Mouse (Mus musculus): ENCODE measurements around the gene Gm10273. TPM values are rescaled to one million over a fixed set of nuclear protein-coding genes. Genes with fewer than 3 reads are reported as not detected.
A peak's percentile ranks its signal among the peaks of the same experiment; 100 is the strongest.
"Not testable (repeated sequence)": the region's sequence is repeated elsewhere in the genome, so short reads cannot be mapped to it uniquely, and the experiment has no call there.

Gene Gm10273
- 3.5 and 4.5 TPM in 2 replicates for polyA plus RNA-seq (2014; fragmentation: Nextera tagmentation; extraction: Ambion mirVana)

DNA sequence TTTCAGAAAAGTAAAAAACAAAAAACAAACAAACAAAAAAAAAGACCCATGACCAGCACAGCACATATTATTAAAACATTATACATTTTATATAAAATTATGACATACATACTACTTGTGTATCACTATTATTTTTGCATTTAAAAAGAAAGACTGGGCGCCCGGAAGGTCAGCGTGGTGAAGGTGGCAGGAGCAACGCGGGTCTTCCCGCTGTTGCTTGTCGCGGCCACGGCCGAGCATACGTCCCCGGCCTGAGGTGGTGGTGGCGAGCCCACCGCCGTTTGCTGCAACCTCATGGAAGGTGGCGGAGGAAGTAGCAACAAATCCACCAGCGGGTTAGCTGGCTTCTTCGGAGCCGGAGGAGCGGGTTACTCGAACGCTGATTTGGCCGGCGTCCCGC is at the start of gene Gm10273:
TSS of gene Gm10273 (plus strand) at position 172 of the 400 bp plus-strand sequence.
- H3K36me3 ChIP-seq (ENCODE audit: control insufficient read depth, insufficient read depth, low read length); H3K27ac ChIP-seq (ENCODE audit: low read length); H3K9ac ChIP-seq (replicated peaks; ENCODE audit: low read depth, low read length); H3K4me1 ChIP-seq (ENCODE audit: control insufficient read depth, insufficient read depth, low read length); H3K9me3 ChIP-seq (ENCODE audit: control insufficient read depth, low read depth, low read length); H3K27me3 ChIP-seq (ENCODE audit: control insufficient read depth, insufficient read depth, low read length); ATAC-seq (ENCODE audit: insufficient number of reproducible peaks, insufficient read depth, low FRiP score, low read depth); H3K4me2 ChIP-seq (replicated peaks; ENCODE audit: low read depth, low read length); H3K4me3 ChIP-seq (ENCODE audit: low read depth, low read length): not testable (repeated sequence)
- 92% methylated on average over 10 of the region's 25 CpGs for WGBS

DNA sequence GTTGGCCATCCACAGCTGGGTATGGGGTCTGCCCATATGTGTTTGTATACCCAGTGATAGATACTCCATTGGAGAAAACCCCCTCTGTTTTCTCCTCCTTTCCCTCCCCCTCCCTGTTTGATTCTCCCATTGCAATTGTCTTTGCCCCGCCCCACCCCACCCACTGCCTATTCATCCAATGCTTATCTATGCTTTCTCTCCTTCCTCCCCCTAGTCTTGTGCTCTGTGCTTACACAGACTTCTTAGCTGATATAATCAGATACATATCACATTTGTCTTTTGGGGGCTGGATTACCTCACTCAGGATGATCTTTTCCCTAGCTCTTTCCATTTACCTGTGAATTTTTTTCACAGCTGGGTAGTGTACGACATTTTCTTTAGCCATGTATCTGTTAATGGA is 48.9 kb upstream of the Gm10273 start:
- H3K27ac ChIP-seq (ENCODE audit: low read length), result no peak overlapping the region
- peaks cover 63% of the 10 kb centered on the region for H3K36me3 ChIP-seq (ENCODE audit: control insufficient read depth, insufficient read depth, low read length)
- WGBS, result 95% methylated on average over 2 of the region's 2 CpGs
- no peak overlapping the region for H3K4me2 ChIP-seq (replicated peaks; ENCODE audit: low read depth, low read length)
- no peak overlapping the region for H3K4me3 ChIP-seq (ENCODE audit: low read depth, low read length)
- no peaks in the 10 kb centered on the region for H3K9me3 ChIP-seq (ENCODE audit: control insufficient read depth, low read depth, low read length)
- H3K9ac ChIP-seq (replicated peaks; ENCODE audit: low read depth, low read length), result no peak overlapping the region
- H3K4me1 ChIP-seq (ENCODE audit: control insufficient read depth, insufficient read depth, low read length), result no peaks in the 10 kb centered on the region
- no peak for ATAC-seq (ENCODE audit: insufficient number of reproducible peaks, insufficient read depth, low FRiP score, low read depth)
- no peaks in the 10 kb centered on the region for H3K27me3 ChIP-seq (ENCODE audit: control insufficient read depth, insufficient read depth, low read length)

DNA sequence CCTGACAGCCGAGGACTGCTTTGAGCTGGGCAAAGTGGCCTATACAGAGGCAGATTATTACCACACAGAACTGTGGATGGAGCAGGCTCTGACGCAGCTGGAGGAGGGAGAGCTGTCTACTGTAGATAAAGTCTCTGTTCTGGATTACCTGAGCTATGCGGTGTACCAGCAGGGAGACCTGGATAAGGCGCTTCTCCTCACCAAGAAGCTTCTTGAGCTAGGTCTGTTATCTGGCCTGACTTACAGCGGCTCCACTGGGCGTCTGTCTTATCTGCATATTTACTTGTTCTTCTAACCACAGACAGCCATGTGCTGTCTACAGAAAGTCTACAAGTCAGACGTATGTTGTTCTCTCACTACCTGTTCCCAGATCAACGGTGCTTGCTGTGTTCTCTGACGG is 47.2 kb upstream of the Gm10273 start:
- no peak overlapping the region for H3K27ac ChIP-seq (ENCODE audit: low read length)
- H3K36me3 ChIP-seq (ENCODE audit: control insufficient read depth, insufficient read depth, low read length), result peaks cover 73% of the 10 kb centered on the region
- H3K4me1 ChIP-seq (ENCODE audit: control insufficient read depth, insufficient read depth, low read length), result no peaks in the 10 kb centered on the region
- 94% methylated on average over 9 of the region's 9 CpGs for WGBS
- ATAC-seq (ENCODE audit: insufficient number of reproducible peaks, insufficient read depth, low FRiP score, low read depth), result peak; percentile 71; the same call in 1 of the 2 replicates
- H3K4me3 ChIP-seq (ENCODE audit: low read depth, low read length), result no peak overlapping the region
- no peaks in the 10 kb centered on the region for H3K27me3 ChIP-seq (ENCODE audit: control insufficient read depth, insufficient read depth, low read length)
- H3K9me3 ChIP-seq (ENCODE audit: control insufficient read depth, low read depth, low read length), result no peaks in the 10 kb centered on the region
- H3K4me2 ChIP-seq (replicated peaks; ENCODE audit: low read depth, low read length), result no peak overlapping the region
- no peak overlapping the region for H3K9ac ChIP-seq (replicated peaks; ENCODE audit: low read depth, low read length)

DNA sequence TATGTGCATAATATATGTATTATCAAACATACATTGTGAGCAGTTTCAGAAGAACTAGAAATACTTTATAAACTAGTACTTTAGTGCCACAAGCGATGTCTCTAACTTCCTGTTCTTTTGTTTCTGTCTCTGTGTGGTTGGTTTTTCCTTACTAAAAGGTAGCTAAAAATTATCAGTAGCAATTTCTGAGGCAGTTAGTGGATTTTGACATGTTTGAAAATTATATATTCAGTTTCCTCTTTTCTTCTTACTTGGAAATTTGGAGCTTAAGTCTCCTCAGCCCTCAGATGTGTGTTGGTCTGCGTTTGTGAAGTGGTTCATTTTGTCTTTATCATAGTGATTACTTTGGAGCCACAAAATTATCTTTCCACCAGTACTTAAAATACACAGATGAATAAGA is 45.9 kb upstream of the Gm10273 start:
- no peak overlapping the region for H3K9ac ChIP-seq (replicated peaks; ENCODE audit: low read depth, low read length)
- 96% methylated on average over 2 of the region's 2 CpGs for WGBS
- H3K9me3 ChIP-seq (ENCODE audit: control insufficient read depth, low read depth, low read length), result no peaks in the 10 kb centered on the region
- no peak for ATAC-seq (ENCODE audit: insufficient number of reproducible peaks, insufficient read depth, low FRiP score, low read depth)
- H3K27me3 ChIP-seq (ENCODE audit: control insufficient read depth, insufficient read depth, low read length), result no peaks in the 10 kb centered on the region
- no peak overlapping the region for H3K4me2 ChIP-seq (replicated peaks; ENCODE audit: low read depth, low read length)
- H3K4me3 ChIP-seq (ENCODE audit: low read depth, low read length), result no peak overlapping the region
- peaks cover 67% of the 10 kb centered on the region for H3K36me3 ChIP-seq (ENCODE audit: control insufficient read depth, insufficient read depth, low read length)
- no peaks in the 10 kb centered on the region for H3K4me1 ChIP-seq (ENCODE audit: control insufficient read depth, insufficient read depth, low read length)
- no peak overlapping the region for H3K27ac ChIP-seq (ENCODE audit: low read length)

DNA sequence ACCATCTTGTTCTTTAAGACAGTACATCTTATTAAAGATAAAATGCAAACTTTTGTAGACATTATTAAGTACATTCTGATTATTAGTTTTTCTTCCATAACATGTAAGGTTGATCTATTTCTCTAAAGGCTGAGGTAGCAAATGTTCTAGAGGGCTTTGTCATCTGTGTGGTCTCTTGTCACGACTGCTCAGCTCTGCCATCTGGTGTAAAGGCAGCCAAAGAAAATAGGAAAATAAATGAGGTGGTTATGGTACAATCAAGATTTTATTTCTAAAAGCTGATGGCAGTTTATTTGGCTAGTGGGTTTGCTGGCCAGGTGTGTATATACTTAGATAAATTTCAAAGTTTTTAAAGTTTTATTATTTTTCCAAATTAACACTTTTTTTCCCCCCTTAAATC is 42.4 kb upstream of the Gm10273 start:
- Histone ChIP-seq H3K9me3 (ENCODE audit: control insufficient read depth, low read depth, low read length) (no peaks in the 10 kb centered on the region), H3K27me3 (ENCODE audit: control insufficient read depth, insufficient read depth, low read length) (no peaks in the 10 kb centered on the region), H3K36me3 (ENCODE audit: control insufficient read depth, insufficient read depth, low read length) (peaks cover 59% of the 10 kb centered on the region), H3K4me3 (ENCODE audit: low read depth, low read length) (no peak overlapping the region), H3K9ac (replicated peaks; ENCODE audit: low read depth, low read length) (no peak overlapping the region), H3K4me1 (ENCODE audit: control insufficient read depth, insufficient read depth, low read length) (no peaks in the 10 kb centered on the region), H3K27ac (ENCODE audit: low read length) (no peak overlapping the region), H3K4me2 (replicated peaks; ENCODE audit: low read depth, low read length) (no peak overlapping the region)
- ATAC-seq (ENCODE audit: insufficient number of reproducible peaks, insufficient read depth, low FRiP score, low read depth), result no peak
- WGBS, result 70% methylated on average over 1 of the region's 1 CpGs

DNA sequence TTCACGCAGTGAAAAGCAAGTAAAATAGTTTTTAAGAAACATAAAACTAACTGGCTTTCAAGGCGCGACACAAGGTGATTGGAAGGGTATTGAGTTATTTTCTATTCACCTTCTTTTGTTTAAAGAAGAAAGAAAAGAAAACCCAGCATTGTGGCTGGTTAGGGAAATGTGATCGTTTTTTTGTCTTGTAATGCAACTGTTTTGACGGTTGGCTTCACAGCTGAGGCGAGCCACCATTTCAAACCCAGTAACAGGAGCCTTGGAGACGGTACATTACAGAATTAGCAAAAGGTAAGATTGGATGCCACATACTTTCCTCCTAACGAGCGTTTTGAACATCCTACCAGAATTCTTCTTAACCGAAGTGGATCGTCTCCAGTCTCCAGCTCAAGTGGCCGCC is 41.3 kb upstream of the Gm10273 start:
- 92% methylated on average over 12 of the region's 12 CpGs for WGBS
- H3K27ac ChIP-seq (ENCODE audit: low read length), result no peak overlapping the region
- no peaks in the 10 kb centered on the region for H3K4me1 ChIP-seq (ENCODE audit: control insufficient read depth, insufficient read depth, low read length)
- ATAC-seq (ENCODE audit: insufficient number of reproducible peaks, insufficient read depth, low FRiP score, low read depth), result no peak
- no peaks in the 10 kb centered on the region for H3K27me3 ChIP-seq (ENCODE audit: control insufficient read depth, insufficient read depth, low read length)
- H3K9me3 ChIP-seq (ENCODE audit: control insufficient read depth, low read depth, low read length), result no peaks in the 10 kb centered on the region
- no peak overlapping the region for H3K4me3 ChIP-seq (ENCODE audit: low read depth, low read length)
- H3K4me2 ChIP-seq (replicated peaks; ENCODE audit: low read depth, low read length), result no peak overlapping the region
- peaks cover 50% of the 10 kb centered on the region for H3K36me3 ChIP-seq (ENCODE audit: control insufficient read depth, insufficient read depth, low read length)
- H3K9ac ChIP-seq (replicated peaks; ENCODE audit: low read depth, low read length), result no peak overlapping the region

DNA sequence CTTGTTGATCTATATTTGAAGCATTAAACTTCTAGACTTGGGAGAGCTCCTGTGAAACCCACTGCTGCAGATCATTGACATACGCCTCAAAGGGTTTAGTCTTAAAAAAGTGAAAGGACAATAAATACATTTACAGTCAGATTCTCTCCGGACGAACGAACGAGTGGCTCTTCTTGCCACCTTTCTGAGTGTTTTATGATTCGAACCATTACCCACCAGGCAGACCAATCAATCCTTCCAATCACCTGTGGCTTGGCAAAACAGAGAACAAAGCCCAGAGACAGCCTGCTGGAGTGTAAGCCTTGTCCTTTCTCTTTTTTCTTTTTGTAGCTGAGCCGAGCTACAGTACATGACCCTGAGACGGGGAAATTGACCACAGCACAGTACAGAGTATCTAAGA is 40.4 kb upstream of the Gm10273 start:
- H3K27me3 ChIP-seq (ENCODE audit: control insufficient read depth, insufficient read depth, low read length), result no peaks in the 10 kb centered on the region
- ATAC-seq (ENCODE audit: insufficient number of reproducible peaks, insufficient read depth, low FRiP score, low read depth), result no peak
- no peak overlapping the region for H3K4me3 ChIP-seq (ENCODE audit: low read depth, low read length)
- no peak overlapping the region for H3K27ac ChIP-seq (ENCODE audit: low read length)
- H3K4me2 ChIP-seq (replicated peaks; ENCODE audit: low read depth, low read length), result no peak overlapping the region
- H3K4me1 ChIP-seq (ENCODE audit: control insufficient read depth, insufficient read depth, low read length), result no peaks in the 10 kb centered on the region
- H3K9ac ChIP-seq (replicated peaks; ENCODE audit: low read depth, low read length), result no peak overlapping the region
- H3K36me3 ChIP-seq (ENCODE audit: control insufficient read depth, insufficient read depth, low read length), result peaks cover 50% of the 10 kb centered on the region
- WGBS, result 85% methylated on average over 8 of the region's 8 CpGs
- H3K9me3 ChIP-seq (ENCODE audit: control insufficient read depth, low read depth, low read length), result no peaks in the 10 kb centered on the region

DNA sequence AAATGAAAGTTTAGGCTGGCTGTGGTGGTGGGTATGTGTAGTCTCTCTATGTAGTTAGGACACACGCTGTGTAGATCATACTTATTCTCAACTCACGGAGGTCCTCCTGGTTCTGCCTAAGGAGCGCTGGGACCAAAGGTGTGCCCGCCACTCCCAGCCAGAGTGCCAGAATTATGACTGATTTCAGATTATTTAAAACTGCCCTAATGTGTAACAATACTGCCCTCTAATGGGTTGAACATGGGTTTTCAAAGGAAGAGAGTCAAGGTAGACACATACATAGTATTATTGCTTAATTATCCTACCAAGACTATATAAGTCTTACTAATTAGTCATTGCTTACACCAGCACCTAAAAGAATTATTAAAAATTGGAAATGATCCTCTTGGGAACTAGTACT is 36.7 kb upstream of the Gm10273 start:
- WGBS, result 84% methylated on average over 4 of the region's 4 CpGs
- Histone ChIP-seq H3K27ac (ENCODE audit: low read length) (no peak overlapping the region), H3K36me3 (ENCODE audit: control insufficient read depth, insufficient read depth, low read length) (peaks cover 46% of the 10 kb centered on the region)

DNA sequence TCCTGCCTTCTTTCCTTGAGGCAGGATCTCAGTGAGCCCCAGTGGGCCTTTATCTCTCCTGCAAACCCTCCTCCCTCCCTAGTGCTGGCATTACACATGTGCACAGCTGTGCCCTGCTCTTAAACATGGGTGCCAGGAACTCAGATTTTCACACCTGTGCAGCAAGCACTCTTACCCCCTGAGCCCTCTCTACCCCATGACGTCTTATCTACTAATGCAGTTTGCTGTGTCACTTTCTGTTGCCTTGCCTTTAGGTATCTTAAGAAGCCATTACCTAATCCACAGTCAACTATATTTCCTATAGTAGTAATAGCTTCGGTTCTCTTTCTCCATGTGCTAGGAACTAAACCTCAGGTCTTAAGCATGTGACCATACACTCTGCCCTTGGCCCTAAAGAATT is 32.2 kb upstream of the Gm10273 start:
- Histone ChIP-seq H3K9ac (replicated peaks; ENCODE audit: low read depth, low read length) (no peak overlapping the region), H3K9me3 (ENCODE audit: control insufficient read depth, low read depth, low read length) (no peaks in the 10 kb centered on the region), H3K4me3 (ENCODE audit: low read depth, low read length) (no peak overlapping the region), H3K36me3 (ENCODE audit: control insufficient read depth, insufficient read depth, low read length) (peaks cover 60% of the 10 kb centered on the region), H3K27me3 (ENCODE audit: control insufficient read depth, insufficient read depth, low read length) (no peaks in the 10 kb centered on the region), H3K27ac (ENCODE audit: low read length) (no peak overlapping the region), H3K4me1 (ENCODE audit: control insufficient read depth, insufficient read depth, low read length) (no peaks in the 10 kb centered on the region), H3K4me2 (replicated peaks; ENCODE audit: low read depth, low read length) (no peak overlapping the region)
- 89% methylated on average over 2 of the region's 2 CpGs for WGBS
- no peak for ATAC-seq (ENCODE audit: insufficient number of reproducible peaks, insufficient read depth, low FRiP score, low read depth)

More for the DNA sequence above, 36.7 kb upstream of the Gm10273 start:
- Histone ChIP-seq H3K4me3 (ENCODE audit: low read depth, low read length) (no peak overlapping the region), H3K9me3 (ENCODE audit: control insufficient read depth, low read depth, low read length) (no peaks in the 10 kb centered on the region), H3K4me1 (ENCODE audit: control insufficient read depth, insufficient read depth, low read length) (no peaks in the 10 kb centered on the region), H3K9ac (replicated peaks; ENCODE audit: low read depth, low read length) (no peak overlapping the region), H3K4me2 (replicated peaks; ENCODE audit: low read depth, low read length) (no peak overlapping the region), H3K27me3 (ENCODE audit: control insufficient read depth, insufficient read depth, low read length) (no peaks in the 10 kb centered on the region)
- no peak for ATAC-seq (ENCODE audit: insufficient number of reproducible peaks, insufficient read depth, low FRiP score, low read depth)

All from stomach, embryonic 14.5 days (tissue).